Mouse (Mus musculus) CD8-positive naive resting alpha-beta T cell, adult 2 months (primary cell): ENCODE data around the gene Inpp5d.

Source experiments
- DNase-seq, 2 experiments: peaks; one replicate each; pipeline ENCODE4 v3.0.0; 2022; ENCODE audit warnings: low read depth in 2 of 2, low spot score in 2 of 2

The Inpp5d gene

DNA sequence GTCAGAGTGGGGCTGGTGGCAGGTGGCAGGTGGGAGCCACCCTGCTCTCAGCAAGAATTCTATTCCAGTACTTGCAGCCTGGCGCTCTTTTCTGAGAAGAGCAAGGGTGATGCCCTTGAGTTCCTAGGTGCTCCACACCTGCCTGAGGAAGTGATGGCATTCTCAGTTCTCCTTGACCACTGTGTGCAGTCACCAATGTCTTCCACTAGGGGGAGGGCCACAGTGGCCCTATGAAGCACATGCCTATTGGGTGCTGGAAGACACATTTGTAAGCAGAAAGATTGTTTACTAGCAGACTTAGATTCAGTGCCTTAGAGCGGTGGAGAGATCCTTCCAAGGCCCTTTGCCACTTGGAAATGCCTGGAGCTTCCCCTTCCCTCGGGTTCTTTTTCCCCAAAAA is 146.1 kb downstream of the Inpp5d start:
- DNase-seq, result peak; percentile 24 to 26

DNA sequence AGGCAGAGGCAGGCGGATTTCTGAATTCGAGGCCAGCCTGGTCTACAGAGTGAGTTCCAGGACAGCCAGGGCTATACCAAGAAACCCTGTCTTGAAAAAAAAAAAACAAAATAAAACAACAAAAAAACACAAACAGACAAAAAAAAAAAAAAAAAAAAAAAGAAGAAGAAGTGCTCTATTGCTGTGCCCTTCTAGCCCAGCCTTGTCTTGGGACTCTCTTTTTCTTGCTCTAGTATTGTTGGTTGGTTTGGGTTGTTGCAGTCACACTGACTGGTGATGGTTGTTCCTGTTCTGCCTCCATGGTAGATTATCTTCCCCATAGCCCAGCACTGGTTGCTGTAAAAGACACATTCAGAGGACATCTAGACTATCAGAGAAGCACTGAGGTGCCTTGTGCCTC is 149.2 kb downstream of the Inpp5d start:
- no peak for DNase-seq
